Mouse (Mus musculus): ENCODE measurements around the gene Zpr1.

The Zpr1 gene

DNA sequence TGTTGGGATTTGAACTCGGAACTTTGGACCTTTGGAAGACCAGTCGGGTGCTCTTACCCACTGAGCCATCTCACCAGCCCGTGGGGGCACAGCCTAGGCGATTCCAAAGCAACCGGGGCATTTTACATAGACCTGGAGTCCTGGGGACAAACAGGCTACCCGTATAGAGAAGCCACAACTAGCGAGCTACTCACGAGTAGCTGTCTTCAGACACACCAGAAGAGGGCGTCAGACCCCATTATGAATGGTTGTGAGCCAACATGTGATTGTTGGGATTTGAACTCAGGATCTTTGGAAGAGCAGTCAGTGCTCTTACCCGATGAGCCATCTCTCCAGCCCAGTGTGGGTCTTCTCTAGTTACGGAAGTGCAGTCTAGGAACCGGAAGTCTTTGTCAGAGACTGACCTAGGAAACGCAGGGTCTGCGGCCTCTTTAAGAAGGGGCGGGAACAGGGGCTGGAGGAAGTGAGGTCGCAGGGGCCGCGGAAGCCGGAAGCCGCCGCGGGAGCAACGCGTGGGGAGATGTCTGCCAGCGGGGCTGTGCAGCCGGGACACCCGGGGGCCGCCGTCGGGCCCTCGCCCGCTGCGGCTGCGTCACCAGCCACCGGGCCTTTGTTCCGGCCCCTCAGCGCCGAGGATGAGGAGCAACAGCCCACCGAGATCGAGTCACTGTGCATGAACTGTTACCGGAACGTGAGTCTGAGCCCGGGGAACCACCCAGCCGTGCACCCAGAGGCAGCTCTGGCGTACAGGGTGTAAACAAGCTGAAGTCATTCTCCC is at the start of gene Zpr1:
Gene Zpr1 (plus strand): TSS at position 388 of the 778 bp plus-strand sequence.
- peak; percentile 93 for DNase-seq (ENCODE audit: low read depth, low spot score)

DNA sequence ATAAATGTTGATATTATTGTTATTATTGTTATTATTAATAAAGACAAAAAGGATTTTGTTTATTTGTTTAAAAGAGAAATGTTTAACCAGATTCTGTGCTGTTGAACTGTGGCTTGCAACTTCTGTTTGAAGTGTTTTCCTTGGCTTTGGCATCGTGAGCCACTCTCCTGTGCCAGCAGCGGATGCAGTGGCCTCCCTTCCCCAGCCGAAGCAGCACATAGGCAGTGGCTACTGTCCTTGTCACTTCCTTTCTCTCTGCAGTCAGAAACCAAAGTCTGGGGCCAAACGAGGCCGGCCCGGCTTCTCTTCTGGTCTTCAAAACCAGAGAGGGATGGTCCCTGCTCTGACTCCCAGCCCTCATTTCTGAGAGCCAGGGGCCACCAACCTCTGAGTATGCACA is 49.8 kb upstream of the Zpr1 start:
- no peak for DNase-seq (ENCODE audit: low read depth, low spot score)

DNA sequence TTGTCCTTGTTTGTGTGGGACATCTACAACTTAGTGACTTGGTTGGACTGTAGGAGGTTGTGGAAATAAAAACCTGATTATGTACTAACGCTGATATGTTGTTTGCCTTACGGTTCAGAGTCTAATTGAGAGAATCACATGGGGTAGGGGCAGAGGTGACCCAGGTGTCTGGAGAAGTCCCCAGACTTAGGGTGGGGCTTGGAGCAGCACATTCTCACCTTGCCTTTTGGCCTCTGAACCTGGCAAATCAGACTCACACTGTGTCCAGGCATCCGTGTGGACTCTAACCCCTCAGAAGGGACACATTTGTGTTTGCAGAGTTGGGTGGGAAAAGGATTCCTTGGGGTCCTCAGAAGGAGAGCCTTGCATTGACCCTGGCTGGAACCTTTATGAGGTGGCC is 48.8 kb upstream of the Zpr1 start:
- no peak for DNase-seq (ENCODE audit: low read depth, low spot score)

DNA sequence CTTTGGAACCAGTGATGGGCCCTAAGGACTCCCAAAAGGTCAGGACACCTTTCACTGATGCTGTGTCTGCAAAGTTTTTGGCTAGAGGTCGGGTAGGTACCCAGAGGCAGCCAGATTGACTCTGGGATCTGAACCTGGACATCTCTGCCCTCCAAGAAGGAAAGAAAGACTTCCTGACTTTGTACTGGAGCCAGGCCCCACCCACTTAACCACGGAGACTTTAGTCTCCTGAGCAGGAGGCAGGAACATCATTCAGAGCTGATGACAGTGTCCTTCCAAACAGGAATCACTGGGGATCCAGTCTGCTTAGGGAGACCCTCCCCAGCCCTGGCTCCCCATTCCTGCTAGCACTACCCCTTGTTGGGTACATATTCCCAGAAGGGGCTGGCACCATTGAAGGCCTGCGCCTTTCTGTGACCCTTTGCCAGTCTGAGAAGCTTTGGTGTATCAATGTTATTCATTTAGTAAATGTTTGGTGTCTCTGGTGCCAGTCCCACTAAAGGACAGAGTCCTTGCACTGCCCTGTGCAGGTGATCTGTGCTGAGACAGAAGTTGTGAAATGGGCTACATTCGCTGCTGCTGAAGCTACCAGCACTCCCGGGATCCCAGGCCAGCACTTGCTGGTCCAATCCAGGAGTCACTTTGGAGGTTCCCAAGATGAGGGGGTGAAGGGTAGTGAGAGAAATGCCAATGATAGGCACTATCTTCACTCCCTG is 47.8 kb upstream of the Zpr1 start:
- DNase-seq (ENCODE audit: low read depth, low spot score): no peak

DNA sequence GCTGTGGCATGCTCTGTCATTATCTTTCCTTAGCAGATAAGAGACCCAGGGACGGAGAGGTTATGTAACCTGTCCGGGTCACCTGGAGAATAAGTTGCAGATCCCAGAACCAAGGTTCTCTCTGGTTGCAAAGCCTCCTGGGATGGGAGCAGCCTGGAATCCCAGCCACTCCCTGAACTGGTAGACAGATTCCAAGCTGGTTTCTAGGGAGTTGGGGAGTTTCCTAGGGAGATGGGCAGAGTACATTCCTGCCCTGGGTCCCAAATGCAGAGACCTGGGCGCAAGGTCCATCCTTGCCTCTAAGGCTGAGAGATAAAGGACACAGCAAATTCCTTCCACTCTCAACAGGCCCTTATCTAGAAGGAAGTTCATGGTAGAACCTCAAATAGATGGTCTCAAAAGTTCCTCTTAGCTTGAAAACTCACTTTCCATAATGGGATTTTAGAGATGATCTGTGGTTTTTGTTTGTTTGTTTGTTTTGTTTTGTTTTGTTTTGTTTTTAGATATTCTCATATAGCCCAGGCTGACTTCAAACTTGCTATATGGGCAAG is 45.7 kb upstream of the Zpr1 start:
- no peak for DNase-seq (ENCODE audit: low read depth, low spot score)

DNA sequence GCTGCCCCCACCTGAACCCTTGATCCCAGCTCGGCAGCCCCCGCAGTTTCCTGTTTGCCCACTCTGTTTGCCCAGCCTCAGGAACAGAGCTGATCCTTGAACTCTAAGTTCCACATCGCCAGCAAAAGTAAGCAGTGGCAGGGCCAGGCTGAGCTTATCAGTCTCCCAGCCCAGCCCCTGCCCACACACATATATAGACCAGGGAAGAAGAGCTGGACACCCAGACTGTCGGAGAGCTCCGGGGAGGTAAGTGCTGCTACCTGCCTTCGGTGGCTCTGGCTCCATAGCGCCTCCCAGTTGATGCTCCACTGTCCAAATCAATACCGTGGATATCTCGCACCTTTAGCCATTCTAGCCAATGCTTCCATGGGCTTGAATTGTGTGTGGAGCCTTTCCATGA is 44.4 kb upstream of the Zpr1 start, which contains the start of gene Apoa1:
Gene Apoa1 (plus strand): TSS at position 90 of the 400 bp plus-strand sequence.
- no peak for DNase-seq (ENCODE audit: low read depth, low spot score)

DNA sequence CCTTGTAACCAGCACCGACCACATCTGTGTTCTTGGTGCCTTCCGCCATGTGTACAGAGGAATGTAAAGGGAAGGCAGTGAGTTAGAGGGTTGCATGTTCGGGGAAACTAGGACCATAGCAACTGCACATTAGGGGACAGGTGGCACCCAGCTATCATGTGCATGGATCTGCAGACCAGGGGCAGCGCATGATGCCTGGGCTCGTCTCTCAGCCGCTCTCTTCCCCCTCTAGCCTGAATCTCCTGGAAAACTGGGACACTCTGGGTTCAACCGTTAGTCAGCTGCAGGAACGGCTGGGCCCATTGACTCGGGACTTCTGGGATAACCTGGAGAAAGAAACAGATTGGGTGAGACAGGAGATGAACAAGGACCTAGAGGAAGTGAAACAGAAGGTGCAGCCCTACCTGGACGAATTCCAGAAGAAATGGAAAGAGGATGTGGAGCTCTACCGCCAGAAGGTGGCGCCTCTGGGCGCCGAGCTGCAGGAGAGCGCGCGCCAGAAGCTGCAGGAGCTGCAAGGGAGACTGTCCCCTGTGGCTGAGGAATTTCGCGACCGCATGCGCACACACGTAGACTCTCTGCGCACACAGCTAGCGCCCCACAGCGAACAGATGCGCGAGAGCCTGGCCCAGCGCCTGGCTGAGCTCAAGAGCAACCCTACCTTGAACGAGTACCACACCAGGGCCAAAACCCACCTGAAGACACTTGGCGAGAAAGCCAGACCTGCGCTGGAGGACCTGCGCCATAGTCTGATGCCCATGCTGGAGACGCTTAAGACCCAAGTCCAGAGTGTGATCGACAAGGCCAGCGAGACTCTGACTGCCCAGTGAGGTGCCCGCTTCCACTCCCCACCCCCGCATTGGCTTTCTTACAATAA is 43.1 kb upstream of the Zpr1 start:
- peak; percentile 68 for DNase-seq (ENCODE audit: low read depth, low spot score)

DNA sequence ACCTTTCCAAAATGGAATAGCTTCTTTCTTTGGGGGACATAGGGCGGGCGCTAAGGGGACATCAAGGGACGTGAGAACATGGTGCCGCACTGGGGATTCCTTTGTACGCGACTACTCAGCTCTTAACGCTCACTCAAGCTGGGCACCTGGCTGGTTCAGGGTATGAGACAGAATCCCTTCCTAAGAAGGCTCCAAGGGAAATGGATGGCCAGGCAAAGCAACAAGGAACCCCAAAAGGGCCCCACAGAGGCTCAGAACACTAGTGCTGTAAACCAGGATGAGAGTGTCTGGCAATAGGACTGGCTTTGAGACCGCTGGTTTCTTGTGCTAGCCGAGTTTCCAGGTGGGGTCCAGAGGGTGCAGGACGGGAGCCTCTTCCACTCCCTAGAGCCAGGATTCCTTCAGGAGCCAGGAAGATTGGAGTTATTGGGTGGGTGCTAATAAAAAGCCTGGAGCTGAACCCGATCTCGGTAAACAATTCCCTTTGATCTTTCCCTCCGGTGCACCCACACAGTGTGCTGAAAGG is 42.4 kb upstream of the Zpr1 start:
- DNase-seq (ENCODE audit: low read depth, low spot score): no peak

DNA sequence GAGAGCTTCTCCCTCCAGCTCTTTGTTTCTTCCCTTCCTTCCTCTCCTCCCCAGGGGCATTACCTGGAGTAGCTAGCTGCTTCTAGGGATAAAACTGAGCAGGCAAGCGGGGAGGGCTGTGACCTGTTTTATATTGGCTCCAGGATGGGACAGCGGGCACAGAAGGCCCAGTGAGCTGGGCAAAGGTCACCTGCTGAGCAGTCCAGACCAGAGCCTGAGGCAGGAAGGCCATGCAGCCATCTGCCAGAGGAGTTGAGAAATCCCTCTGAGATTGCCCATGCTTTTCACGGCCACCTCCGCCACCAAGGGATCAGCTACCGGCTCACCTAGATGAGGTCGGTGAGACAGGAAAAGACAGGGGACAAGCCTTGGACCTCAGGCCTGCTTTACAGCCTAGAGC is 37.7 kb upstream of the Zpr1 start:
- no peak for DNase-seq (ENCODE audit: low read depth, low spot score)

DNA sequence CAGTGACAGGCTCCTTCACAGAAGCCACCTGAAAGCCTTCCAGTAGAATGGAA is 37.4 kb upstream of the Zpr1 start, which contains the start of gene Apoc3:
Gene Apoc3 (minus strand): TSS at position 41 of the 53 bp plus-strand sequence.
- no peak for DNase-seq (ENCODE audit: low read depth, low spot score)

DNA sequence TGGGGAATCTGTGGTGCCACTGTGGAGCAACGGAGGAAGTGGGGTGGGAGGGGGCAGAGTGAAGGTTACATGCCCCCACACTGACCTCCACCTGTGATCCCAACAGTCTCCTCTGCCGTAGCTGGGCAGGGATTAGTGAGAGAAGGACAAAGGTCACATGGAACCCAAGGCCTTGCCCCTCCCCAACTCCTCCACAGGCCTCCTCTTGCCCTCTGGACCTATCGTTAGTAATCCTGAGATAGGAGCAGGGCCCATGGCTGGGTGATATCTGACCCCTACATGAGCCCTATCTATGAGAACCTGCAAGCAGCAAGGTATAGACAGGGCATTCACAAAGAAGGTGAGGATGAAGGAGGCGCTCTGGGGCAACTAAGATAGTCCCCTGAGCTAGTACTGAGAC is 37.2 kb upstream of the Zpr1 start:
- DNase-seq (ENCODE audit: low read depth, low spot score): no peak

DNA sequence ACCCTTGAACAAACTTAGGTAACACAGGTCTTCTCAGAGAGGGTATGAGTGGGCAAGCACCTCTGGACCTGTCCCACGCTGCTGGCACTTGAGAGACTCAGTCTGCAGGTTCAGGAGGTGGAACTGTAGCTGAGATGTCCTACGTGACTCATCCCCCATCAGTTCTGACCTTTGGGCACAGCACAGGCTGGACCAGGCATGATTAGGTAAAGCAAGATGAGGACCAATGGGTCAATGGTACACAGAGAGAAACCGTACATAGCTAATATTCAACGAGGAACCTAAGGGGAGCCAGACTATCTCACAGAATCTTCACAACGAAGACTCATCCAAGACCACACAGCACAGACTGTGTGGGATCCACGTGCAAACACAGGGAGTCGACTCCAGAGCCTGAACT is 34.0 kb upstream of the Zpr1 start:
- DNase-seq (ENCODE audit: low read depth, low spot score): no peak

DNA sequence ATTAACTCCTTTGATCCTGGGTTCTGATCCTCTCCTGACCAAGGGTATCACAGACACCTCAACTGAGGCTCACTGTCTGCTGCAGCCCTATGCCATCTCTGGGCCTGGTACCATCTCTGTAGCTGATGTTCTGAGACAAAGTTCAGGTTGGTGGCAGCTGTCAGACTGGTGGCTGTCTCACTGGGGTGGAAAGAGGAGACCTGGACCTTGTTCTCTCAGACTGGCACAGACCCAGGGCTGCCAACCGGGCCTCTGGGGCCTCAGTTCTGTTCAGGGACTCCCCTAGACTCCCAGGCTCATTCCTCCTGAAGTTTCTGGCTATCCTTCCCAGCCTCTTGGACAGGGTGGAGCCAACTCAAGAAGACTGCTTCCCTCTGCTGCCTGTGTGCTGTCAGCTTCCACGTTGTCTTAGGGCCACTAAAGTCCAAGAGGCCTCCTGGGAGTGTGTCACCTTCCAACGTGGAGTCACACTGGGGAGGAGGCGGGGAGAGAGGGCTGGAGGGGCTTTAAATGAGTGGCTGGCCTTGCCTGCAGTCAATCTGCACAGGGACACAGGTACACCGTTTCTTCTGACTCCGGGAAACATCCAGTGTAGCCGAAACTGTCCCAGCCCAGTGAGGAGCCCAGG is 32.2 kb upstream of the Zpr1 start, which contains the start of gene Apoa4:
Gene Apoa4 (plus strand): TSS at position 171 of the 628 bp plus-strand sequence.
- no peak for DNase-seq (ENCODE audit: low read depth, low spot score)

DNA sequence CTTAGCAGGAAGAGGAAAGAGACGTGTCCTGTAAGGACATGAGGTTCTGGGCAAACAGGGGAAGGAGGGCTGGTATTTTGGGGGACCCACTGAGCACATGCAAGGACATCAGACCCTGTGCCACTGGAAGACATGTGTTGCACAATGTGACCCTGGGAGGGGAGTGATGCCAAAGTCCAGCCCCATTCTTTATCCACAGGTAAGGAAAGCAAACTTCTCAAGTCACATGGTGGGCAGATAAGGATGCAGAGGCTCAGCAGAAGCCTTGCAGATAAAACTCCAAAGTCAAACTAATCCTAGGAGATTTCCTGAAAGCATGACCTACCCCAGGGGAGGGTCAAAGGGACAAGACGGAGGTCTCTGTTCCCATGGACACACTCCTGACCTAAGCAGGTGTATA is 31.0 kb upstream of the Zpr1 start:
- no peak for DNase-seq (ENCODE audit: low read depth, low spot score)

DNA sequence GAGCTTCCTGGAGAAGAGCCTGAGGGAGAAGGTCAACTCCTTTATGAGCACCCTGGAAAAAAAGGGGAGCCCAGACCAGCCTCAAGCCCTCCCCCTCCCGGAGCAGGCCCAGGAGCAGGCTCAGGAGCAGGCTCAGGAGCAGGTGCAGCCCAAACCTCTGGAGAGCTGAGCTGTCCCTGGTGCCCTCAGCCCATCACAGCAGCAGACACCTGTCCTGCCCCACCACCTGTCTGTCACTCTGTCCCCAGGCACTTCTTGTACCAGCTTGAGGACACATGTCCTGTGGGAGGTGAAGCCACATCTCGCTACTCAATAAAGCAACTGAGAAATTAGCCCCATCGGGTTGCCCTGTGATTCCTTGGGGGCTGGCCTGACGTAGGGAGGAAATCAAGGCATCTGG is 29.7 kb upstream of the Zpr1 start:
- no peak for DNase-seq (ENCODE audit: low read depth, low spot score)

DNA sequence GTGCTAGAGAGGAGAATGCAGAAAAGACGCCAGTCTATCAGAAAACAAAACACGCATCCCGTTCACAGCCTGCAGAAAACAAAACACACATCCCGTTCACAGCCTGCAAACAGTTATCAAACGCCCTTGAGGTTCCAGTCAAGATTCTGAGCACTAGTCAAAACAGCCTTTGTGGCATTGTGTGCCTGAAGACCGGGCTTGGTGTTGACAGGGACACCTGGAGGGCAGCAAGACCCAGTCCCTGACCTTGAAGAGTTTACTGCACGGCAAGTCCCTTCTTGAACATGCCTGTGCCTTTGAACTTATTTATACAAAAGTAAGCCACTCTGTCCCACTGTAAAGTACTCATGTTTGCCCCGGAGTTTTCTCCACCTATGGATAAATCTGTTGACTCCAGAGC is 29.3 kb upstream of the Zpr1 start:
- no peak for DNase-seq (ENCODE audit: low read depth, low spot score)

DNA sequence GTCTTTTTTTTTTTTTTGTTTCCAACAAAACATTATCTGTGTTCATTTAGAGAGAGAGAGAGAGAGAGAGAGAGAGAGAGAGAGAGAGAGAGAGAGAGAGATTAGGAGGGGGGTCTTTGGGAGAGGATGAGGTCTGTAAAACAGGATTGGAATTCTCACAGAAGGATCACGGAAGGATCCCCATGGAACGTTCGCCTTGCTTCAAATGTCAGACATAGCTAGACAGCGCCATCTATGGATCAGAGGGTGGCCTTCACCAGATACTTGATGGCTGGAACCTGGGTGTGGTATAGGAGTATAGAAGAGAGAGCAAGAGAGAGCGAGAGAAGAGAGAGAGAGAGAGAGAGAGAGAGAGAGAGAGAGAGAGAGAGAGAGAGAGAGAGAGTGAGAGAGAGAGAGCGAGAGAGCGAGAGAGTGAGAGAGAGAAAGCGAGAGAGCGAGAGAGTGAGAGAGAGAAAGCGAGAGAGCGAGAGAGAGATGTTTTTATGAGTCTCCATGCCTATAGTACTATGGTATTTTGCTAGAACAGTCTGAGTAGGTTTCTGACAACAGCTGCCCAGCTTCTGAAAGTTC is 26.0 kb upstream of the Zpr1 start:
- DNase-seq (ENCODE audit: low read depth, low spot score): peak; percentile 79

DNA sequence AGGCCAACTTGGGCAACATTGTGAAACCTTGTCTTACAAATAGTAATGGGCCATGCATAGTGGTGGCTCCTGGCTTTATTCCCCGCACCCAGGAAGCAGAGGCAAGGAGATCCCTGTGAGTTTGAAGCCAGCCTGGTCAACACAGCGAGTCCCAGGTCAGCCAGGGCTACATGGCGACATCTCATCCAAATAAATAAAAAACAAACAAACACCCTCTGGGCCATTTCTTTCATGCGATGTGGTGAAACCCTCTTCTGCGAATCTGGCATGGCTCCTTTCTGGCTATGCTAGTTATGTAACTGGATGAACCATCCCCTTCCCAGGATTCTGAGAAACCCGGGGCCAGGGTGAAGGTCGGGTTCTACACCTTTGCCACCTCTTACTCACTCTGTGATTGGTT is 16.7 kb upstream of the Zpr1 start:
- no peak for DNase-seq (ENCODE audit: low read depth, low spot score)

DNA sequence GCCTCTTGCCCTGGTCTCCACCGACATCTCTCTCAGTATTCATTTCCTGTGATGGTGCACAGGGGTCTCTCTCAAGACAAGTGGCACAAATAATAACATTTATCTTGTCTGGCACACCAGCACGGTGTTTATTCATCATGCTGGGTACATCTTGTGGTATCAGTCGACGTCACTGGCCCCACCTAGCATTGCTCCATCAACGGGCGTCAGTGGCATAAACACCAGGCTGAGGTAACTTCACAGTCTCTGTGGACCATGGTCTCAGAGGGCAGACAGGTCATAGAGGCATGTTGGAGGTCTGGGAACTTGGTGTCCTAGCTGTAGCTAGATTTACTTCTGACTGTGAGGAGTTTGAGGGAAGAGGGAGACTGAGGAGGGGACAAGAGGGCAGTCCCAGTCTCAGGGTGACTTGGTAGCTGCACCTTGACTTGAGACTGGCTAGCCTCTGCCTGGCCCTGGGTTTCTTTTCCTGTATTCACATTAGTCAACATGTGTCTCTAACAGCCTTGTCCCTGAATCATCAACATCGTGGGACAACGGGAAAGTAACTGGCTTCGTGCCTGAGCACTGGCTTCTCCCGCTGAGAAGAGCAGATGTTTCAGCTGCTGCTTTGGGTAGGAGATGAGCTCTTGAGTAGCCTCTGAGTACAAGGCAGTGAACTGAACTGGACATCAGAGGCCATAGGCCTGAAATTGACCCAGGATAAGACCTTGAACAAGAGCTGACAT is 16.0 kb upstream of the Zpr1 start:
- no peak for DNase-seq (ENCODE audit: low read depth, low spot score)

DNA sequence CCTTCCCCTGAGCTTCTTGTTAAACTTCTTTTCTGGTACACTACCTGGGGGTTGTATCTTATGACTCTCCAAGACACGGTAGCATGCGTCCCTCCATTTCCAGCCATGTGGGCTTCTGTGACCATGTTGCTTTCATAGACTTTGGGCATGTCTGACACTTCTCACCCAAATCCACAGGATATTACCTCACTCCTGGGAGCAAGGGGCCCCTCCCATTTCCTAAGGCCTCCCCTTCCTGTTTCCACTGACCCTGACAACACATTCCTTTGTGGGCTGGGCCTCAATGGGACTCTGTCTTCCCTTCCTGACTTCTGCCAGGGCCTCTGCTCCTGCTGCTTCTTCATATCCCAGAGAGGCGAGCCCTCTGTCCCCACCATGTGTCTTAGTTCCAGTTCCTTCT is 15.3 kb upstream of the Zpr1 start:
- DNase-seq (ENCODE audit: low read depth, low spot score): no peak

DNA sequence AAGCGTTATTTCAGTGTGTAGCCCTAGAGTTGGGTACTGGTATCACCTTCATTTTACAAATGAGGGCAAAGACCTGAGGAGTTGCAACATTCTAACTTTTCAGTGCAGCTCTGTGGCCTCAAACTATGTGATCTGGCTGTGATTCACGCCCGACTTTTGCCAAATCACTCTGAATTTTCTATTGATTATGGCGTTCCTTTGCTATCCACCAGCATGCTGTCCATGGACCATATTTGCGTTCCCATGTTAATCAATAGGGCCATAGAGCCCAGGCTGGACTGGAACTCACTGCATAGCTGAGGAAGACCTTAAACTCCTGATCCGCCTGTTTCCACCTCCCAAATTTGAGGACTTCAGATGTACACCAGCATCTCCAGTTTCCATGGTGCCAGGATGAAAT is 13.8 kb upstream of the Zpr1 start:
- no peak for DNase-seq (ENCODE audit: low read depth, low spot score)
